Mouse (Mus musculus) ES-E14 (cell line): ENCODE measurements at regions not wholly inside any gene's neighbourhood (a gene's known extent, or its start where the extent isn't known, plus 50 kb on each side); places are given as distances from the start of the nearest gene placed in this dataset.

ENCODE experiments used
- CHD2 ChIP-seq: IDR thresholded peaks from 2 replicates; pipeline ENCODE4 v1.6.1; 2014; ENCODE audit warnings: mild to moderate bottlenecking, low read depth, low read length, inconsistent platforms
- HCFC1 ChIP-seq: IDR thresholded peaks from 2 replicates; pipeline ENCODE4 v1.6.1; 2012; ENCODE audit warnings: low read length, inconsistent platforms, borderline replicate concordance; ENCODE audit not compliant: insufficient read depth
- MAFK ChIP-seq: IDR thresholded peaks from 2 replicates; pipeline ENCODE4 v1.6.1; 2014; ENCODE audit warnings: mild to moderate bottlenecking, low read depth, low read length, inconsistent platforms; ENCODE audit not compliant: insufficient read depth
- ZC3H11A ChIP-seq: IDR thresholded peaks from 2 replicates; pipeline ENCODE4 v1.6.1; 2012; ENCODE audit warnings: low read depth, mild to moderate bottlenecking, inconsistent platforms, low read length, borderline replicate concordance
- ZNF384 ChIP-seq: IDR thresholded peaks from 2 replicates; pipeline ENCODE4 v1.6.1; 2012; ENCODE audit warnings: low read depth, low read length, inconsistent platforms

- no peak for TF ChIP-seq MAFK
- TF ChIP-seq CHD2 = no peak
- TF ChIP-seq ZNF384 = no peak
- no peak for TF ChIP-seq HCFC1
- TF ChIP-seq ZC3H11A = no peak
These were observed 90.4 kb upstream of the Npvf start for GRCm38 (mm10) chr6:50744462-50745166.
